Mouse (Mus musculus) MN1 (cell line): ENCODE measurements around the gene Ccl27b.
"Not testable (repeated sequence)": the region's sequence is repeated elsewhere in the genome, so short reads cannot be mapped to it uniquely, and the experiment has no call there.

Source experiments
- DNase-seq: peaks from one replicate; pipeline ENCODE4 v3.0.0-alpha.2; 2016; ENCODE audit warnings: low spot score

Ccl27b gene

DNA sequence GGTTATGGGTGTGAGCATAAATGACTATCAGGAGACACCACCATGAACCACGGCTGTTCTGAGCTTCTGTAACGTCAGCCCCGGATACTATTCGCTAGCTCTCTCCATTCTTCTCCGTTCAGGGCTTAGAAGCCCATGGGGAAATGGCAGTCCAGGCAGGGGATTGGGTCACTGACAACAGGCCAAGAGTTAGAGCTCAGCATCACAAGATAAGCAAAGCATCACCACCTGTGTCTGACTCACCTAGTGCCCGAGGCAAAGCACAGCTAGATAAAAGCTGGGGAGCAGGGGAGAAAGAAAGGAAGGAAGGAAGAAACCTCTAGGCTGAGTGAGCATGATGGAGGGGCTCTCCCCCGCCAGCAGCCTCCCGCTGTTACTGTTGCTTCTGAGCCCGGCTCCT is at the start of gene Ccl27b:
Gene Ccl27b (plus strand): TSS at position 301 of the 400 bp plus-strand sequence.
- not testable (repeated sequence) for DNase-seq

DNA sequence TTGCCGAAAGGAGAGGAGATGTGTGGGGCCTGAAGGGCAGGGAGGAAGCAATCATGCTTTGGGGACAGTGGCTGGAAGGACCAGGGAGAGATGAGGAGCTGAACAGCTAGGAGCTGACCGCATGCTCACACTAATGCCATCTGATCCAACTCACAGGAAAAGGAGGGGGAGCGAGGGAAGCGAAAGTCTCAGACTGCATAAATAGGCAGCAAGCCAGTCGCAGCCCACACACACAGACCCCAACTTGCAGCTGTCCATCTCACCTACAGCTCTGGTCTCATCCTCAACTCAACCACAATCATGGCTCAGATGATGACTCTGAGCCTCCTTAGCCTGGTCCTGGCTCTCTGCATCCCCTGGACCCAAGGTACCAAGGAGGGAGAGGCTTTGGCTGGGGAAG is 43.2 kb upstream of the Ccl27b start, which contains the start of gene Gm10591:
Gene Gm10591 (plus strand): TSS at position 301 of the 400 bp plus-strand sequence.
- not testable (repeated sequence) for DNase-seq

DNA sequence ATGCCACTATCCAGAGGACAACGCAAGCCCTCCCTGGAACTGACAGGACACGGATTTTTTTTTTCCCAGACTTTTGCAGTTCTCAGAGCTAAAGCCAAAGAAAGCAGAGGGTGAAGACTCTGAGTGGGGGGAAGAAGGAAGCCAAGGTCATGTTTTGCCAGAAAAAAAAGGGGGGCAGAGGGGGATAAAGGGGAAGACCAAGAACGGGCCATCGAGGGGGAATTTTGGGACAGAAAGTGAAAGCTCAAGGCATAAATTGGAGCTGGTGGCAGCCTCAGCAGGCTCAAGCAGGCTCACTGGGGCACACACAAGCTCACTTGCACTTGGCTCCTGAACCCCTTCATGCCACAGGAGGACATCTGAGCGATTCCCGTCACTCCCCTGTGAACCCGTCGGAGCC is 25.6 kb upstream of the Ccl27b start, which contains the start of gene Gm2564:
Gene Gm2564 (plus strand): TSS at position 301 of the 400 bp plus-strand sequence.
- not testable (repeated sequence) for DNase-seq

DNA sequence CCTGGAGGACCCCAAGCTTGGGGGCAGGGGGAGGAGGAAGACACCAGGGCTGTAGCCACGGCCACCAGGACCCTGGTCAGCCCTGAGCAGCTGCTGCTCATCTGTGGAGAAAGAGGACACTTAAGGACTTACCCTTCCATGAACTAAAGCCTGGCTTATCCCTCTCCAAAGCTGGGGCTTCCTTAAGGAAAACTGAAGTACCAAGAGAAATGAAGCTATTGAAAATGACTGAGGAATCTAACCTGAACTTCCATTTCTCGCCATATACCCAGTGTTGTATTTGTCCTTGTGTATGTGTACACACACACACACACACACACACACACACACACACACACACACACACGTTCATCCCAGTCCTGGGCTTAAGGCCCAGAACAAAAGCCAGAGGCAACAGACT is 6.7 kb downstream of the Ccl27b start, which contains the start of gene Il11ra2:
Gene Il11ra2 (minus strand): TSS at position 101 of the 400 bp plus-strand sequence.
- not testable (repeated sequence) for DNase-seq

DNA sequence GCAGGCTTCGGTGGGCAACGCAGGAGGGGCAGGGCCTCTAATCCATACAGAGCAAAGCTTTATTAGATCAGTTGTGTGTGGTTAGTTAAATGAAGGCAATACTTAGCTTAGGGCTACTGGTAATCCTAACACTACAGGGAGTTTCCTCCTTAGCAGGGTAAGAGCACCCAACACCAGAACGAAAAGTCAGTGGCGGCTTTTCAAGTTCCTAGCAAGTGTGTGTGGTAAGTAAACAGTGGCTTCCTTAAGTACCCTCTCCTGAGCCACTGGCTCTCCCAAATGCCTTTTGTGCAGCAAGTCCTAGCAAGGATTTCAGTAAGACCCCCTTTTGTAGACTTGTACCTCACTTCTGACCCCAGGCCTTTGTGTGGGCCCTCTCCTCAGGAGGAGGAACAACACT is 20.4 kb downstream of the Ccl27b start:
- not testable (repeated sequence) for DNase-seq

DNA sequence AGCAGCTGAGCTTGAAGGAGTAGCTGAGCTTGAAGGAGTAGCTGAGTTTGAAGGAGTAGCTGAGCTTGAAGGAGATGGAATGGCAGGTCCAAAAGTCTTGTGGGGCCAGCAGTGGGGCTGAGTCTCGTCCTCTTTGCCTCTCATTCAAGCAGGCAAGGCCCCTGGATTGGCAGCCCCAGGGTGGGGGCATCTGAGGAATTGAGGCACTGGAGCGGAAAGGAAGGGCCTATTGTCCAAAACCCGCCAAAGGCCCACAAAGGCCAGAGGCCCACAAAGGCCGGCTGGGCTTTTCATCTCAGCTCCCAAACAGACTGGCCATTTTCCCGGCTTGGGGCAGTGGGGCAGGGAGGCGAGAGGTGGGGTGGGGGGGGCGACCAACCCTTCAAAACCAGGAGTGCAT is 24.3 kb downstream of the Ccl27b start:
- DNase-seq = not testable (repeated sequence)

DNA sequence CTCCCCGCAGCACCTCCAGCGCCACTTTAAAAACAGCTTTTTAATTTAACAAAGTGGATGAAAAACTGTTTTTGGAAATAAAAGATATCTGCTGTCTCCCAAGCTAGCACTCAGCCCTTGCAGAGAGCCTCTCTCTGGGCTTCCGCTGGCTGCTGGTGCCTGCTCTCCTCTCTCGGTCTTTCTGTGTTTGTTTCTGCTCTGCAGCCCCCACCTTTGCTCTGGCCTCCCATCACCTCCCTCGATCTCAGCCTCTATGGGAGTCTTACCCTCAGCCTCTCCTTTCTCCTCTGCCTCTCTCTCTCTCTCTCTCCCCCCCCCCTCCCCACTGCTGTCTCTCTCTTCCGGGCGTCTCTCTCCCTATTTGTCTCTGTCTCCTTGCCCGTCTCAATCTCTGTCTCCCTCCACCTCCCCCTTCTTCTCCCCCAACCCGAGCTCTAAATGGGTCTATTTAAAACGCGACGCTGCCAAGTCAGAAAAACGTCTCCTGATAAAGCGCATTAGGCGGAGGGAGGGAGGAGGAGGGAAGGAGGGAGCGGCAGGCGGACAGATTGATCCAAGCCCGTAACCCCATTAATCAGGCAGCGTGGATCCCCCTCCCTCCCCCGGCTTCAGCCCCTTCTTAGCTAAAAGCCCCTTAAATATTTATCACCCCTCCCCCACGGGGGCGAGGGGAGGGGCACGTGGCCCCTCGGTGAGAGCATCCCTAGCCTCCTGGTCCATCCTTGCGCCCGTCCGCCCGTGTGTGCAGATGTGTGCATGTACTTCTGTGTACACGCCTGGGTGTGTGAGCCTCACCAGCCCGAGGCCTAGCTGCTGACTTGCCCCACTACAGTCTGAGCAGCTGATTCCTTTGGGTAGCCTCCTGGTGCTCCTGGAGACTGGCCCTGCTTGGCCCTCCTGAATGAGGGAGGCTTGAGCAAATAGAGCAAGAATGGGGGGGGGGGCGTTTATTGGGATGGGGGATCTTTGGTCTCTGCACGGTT is 25.6 kb downstream of the Ccl27b start:
- not testable (repeated sequence) for DNase-seq

DNA sequence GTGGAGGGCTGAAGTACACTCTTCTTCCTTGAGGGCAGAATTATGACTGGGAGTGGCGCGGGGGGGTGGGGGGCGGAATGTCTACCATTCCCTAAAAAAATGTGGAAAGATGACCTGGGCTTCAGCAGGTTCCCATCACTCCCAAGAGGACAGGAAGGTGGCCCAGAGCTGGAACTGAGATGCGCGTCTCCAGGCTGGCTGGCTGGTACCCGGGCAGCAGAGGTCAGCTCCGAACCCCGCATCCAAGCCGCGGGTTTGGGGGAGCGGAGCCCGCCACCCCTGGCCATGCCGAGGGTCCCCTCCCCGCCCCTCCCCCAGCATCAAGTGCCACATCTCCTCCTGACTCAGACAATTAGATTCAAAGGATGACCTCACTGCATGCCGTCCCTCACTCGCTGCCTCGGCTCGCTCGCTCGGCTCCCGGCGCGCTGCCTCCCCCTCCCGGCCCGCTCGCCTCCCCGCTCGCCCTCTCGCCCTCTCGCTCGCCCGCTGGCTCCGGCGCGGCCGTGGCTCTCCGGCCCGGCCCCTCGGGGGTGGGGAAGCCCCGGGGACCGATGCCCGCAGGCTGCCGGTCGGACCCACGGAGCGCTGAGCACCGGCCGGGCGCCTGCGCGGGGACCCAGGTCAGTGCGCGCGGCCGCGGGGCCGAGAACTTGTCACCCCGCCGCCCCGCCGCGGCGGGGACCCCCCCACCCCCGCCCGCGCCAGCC is 26.6 kb downstream of the Ccl27b start:
- not testable (repeated sequence) for DNase-seq

DNA sequence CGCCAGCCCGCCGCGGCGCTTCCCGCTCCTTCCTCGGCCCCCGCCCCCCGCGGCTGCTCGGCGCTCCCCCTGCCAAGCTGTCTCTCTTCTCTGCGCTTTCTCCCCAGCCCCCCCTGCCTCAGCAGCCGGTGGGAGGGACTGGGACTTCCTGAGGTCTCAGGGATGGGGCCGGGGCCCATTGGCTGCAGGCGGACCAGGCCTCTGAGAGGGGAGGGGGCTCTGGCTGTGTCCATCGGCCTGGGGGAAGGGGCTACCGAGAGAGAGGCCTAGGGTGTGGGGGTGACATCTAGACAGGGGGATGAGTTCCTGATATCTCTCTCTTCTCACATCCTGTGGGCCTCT is 27.1 kb downstream of the Ccl27b start:
- DNase-seq = not testable (repeated sequence)
